Mouse (Mus musculus): ENCODE data around the gene Tepp. TPM values are rescaled to one million over a fixed set of nuclear protein-coding genes. Genes with fewer than 3 reads are reported as not detected.
A peak's percentile ranks its signal among the peaks of the same experiment; 100 is the strongest.

Gene Tepp
- polyA plus RNA-seq, 1 experiment from 2014 or later = 0.64 TPM

DNA sequence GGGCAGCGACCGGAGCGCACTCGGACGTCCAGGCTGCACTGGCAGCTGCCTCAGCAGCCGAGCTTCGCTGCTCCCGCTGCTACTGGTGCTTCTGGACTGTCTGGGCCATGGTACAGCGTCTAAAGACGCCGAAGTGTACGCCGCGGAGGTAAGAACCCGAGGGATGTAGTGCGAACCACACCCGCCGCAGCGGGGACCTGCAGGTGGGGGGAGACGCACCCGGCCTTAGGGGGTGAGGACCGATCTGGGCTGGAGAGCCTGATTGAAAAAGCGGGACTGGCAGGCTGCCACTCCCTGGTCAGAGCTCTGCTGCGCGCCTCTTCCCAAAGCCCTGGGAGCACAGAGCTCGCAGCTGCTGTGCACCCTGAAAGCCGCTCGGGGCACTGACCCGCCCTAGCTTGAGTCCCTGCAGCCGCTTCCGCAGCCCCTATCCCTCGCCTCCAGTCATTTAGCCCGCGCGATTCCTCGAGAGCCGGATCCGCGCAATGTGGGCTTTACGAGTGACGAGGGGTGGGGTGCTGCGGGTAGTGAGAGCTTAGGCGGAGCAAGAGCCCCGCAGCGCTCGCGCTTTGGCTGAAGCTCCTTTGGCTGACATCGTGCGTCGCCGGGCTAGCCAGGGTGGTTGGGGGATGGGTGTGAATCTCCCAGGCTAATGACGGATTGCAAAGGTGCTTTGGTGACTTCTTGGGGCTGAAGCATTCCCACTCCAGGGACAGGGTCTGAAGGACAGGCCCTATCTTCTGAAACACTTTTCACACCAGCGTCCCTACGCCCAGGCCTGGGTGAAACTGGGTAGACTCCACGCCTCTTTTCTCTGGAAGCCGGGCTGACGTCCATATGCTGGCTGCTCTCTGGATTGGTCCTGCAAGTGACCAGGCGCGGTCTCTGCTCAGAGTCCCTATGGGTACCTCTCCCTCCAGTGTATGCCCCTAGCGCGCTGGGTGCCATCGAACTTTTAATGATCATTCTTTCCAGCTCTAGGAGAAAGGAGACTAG lies 42.8 kb downstream of the Tepp start:
- ATAC-seq (ENCODE audit: low FRiP score, low read depth) = peak; percentile 54
- Histone ChIP-seq H3K9ac (peak overlapping the region; percentile 80), H3K36me3 (no peaks in the 10 kb centered on the region), H3K4me1 (peaks cover 42% of the 10 kb centered on the region), H3K27me3 (peaks cover 35% of the 10 kb centered on the region), H3K9me3 (no peaks in the 10 kb centered on the region), H3K27ac (peak overlapping the region; percentile 52; the same call in 1 of the 2 replicates), H3K4me2 (replicated peaks) (peak overlapping the region; percentile 99), H3K4me3 (peak overlapping the region; percentile 74)
- 2% methylated on average over 62 of the region's 62 CpGs for WGBS

DNA sequence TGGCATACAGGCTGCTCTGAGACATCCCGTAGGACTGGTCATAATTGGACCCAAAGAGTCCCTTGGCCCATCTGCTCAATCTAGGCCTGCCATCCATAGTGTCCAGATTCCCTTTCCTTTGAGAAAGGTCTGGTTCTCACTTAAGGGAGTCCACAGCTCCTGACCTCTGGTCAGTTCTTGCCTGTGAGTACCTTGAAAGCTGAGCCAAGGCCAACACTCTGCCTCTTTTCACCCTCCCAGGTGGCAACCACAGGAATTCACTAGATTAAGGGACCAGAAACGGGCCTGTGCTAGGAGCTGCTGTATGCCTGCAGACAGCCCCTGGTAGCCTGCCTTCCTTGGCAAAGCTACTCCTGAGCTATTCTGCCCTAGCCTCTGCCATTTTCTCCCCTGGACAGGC lies 44.2 kb downstream of the Tepp start:
- Histone ChIP-seq H3K36me3 (no peaks in the 10 kb centered on the region), H3K4me2 (replicated peaks) (no peak overlapping the region), H3K4me3 (no peak overlapping the region), H3K9me3 (no peaks in the 10 kb centered on the region), H3K4me1 (peaks cover 38% of the 10 kb centered on the region), H3K27ac (no peak overlapping the region), H3K27me3 (peaks cover 27% of the 10 kb centered on the region), H3K9ac (no peak overlapping the region)
- WGBS = 84% methylated on average over 2 of the region's 2 CpGs
- ATAC-seq (ENCODE audit: low FRiP score, low read depth) = no peak

DNA sequence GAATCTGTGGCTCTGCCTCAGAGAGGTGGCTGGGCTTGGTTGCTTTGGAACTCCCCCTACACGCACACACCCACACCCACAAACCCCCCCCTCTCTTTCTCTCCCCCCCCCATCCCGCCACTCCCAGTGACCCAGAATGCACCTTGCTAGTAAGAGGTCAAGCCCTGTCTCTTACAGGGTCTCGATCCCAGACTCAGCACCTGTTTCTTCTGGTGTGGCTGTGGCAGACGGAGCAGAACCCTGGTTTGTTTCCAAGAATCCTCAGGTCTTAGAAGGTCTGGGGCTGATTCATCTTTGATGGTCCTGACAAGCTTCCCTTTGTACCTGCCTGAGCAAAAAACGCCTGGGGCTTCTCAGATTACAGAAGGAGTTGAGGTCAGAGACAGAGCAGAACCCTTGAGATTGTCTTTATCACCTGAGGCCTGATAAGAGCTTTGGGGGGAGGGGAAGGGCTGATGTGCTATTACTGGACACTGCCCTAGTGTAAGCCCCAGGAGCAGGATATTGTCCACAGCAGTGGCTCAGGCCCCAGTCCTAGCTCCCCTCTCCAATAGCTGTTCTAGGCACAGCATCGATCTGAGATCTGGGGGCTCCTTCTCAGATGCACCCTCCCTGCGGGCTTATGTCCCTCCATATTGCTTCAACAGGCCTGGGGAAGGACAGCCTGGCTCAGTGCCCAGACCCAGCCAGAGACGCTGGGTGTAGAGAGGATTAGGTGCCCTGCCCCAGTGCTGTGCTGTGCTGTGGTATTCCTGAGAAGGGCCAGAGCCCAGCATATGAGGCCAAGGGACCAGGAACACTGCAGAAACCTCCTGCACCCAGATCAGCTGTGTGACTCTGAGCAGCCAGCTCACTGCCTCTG lies 48.4 kb downstream of the Tepp start:
- Histone ChIP-seq H3K9ac (no peak overlapping the region), H3K4me1 (peaks cover 29% of the 10 kb centered on the region), H3K27me3 (no peaks in the 10 kb centered on the region; the same call in 1 of the 2 replicates), H3K4me2 (replicated peaks) (no peak overlapping the region), H3K9me3 (no peaks in the 10 kb centered on the region), H3K36me3 (no peaks in the 10 kb centered on the region), H3K4me3 (no peak overlapping the region), H3K27ac (no peak overlapping the region)
- ATAC-seq (ENCODE audit: low FRiP score, low read depth) = no peak
- WGBS = 40% methylated on average over 8 of the region's 8 CpGs

DNA sequence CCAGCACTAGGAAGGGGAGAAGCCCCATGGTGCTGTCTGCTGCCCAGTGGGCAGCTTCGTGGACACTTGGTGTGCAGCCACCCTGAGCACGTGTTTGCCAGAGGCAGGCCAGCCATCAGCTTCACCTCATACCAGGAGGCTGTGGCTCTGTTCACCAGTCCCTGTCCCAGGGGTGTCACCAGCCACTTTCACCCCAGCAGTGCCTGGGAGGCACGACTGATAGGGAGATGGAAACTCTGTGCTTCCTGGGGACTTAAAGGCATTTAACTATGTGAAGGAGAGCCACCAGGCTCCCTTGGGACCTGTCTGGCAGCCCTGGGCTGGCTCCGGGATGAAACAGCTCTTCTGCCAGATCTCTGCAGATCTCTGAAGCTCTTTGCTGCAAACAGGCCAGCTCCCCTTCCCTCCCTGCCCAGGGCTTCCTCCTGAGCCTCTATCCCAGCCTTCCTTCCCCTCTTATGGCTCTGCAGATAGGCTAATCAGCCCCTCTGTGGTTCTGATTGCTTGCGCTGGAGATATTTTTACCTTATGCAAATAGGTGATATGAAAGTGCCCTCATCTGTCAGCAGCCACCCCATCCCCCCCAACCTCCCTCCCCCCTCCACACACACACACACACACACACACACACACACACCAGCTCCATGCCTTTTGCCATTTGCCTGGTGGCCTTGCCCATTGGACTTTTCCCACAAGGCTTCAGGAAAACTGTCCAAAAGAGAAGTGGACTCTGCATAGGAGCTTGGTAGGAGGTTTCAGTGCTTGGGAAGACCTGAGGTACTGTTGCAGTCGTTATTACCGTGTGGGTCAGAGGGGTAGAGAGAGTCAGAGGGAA lies 50.0 kb downstream of the Tepp start:
- Histone ChIP-seq H3K4me1 (peaks cover 22% of the 10 kb centered on the region), H3K4me2 (replicated peaks) (no peak overlapping the region), H3K9ac (peak overlapping the region; percentile 19; the same call in 1 of the 2 replicates), H3K27me3 (no peaks in the 10 kb centered on the region), H3K4me3 (no peak overlapping the region), H3K27ac (no peak overlapping the region), H3K36me3 (no peaks in the 10 kb centered on the region), H3K9me3 (no peaks in the 10 kb centered on the region)
- ATAC-seq (ENCODE audit: low FRiP score, low read depth) = no peak
- 34% methylated on average over 7 of the region's 7 CpGs for WGBS

DNA sequence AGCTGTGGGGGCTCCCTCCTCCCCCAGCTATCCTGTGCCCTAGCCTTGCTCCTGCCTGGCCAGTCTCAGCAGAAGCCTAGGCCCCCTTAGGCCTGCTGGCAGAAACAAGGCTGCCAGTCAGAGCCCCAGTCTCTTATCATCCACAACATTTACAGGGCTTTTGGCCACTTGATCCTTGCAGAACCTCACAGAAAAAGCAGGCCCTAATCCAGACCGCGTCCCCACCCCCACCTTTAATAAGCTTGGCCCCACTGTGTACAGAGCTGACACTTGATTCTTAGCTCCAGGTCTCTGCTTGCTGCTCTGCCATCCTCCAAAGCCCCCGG lies 50.6 kb downstream of the Tepp start:
- H3K27ac ChIP-seq = no peak overlapping the region
- no peak overlapping the region for H3K4me2 ChIP-seq (replicated peaks)
- no peak overlapping the region for H3K9ac ChIP-seq
- H3K4me3 ChIP-seq = no peak overlapping the region
- H3K9me3 ChIP-seq = no peaks in the 10 kb centered on the region
- no peaks in the 10 kb centered on the region for H3K27me3 ChIP-seq
- 59% methylated on average over 3 of the region's 3 CpGs for WGBS
- no peak for ATAC-seq (ENCODE audit: low FRiP score, low read depth)
- H3K36me3 ChIP-seq = no peaks in the 10 kb centered on the region
- peaks cover 22% of the 10 kb centered on the region for H3K4me1 ChIP-seq

DNA sequence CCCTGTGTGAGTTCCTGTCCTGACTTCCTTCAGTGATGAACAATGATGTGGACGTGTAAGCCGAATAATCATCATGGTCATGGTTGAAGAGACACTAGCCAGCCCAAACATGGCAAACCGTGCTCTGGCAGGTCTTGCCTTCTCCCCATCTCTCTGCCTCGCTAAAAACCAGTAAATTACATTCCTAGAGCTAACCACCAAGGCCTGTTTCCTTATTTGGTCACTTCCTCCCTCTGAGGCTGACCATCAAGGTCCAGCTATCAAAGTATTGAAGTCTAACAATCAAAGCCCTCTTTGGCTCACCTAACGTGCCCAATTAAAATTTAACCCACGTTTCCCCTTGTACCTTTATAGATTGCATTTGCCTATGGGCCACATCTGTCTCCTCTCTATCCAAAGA lies 51.9 kb downstream of the Tepp start:
- Histone ChIP-seq H3K9ac (no peak overlapping the region), H3K4me3 (no peak overlapping the region), H3K27ac (no peak overlapping the region), H3K27me3 (no peaks in the 10 kb centered on the region), H3K9me3 (no peaks in the 10 kb centered on the region), H3K4me1 (peaks cover 22% of the 10 kb centered on the region), H3K36me3 (no peaks in the 10 kb centered on the region), H3K4me2 (replicated peaks) (no peak overlapping the region)
- no peak for ATAC-seq (ENCODE audit: low FRiP score, low read depth)
- WGBS = 58% methylated on average over 6 of the region's 6 CpGs

DNA sequence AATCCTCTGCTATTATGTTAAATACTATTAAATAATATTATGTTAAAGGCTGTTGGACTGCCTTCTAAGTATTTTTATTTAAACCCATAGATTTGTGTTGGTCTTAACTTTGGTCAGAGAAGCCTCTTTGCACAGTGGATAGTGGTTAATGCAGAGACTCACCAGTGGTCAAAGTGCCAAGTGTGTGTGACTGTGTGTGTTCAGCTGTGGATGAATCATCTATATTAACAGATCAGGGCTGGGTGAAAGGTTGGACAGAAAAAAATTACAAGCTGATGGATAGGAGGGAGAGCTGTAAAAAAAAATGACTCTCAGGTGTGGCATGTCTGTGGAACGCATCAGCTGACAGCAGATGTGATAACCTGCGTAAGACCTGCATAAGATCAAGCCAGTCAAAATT lies 53.5 kb downstream of the Tepp start:
- no peak overlapping the region for H3K4me3 ChIP-seq
- H3K9ac ChIP-seq = no peak overlapping the region
- peaks cover 21% of the 10 kb centered on the region for H3K4me1 ChIP-seq
- no peak overlapping the region for H3K4me2 ChIP-seq (replicated peaks)
- H3K27ac ChIP-seq = no peak overlapping the region
- ATAC-seq (ENCODE audit: low FRiP score, low read depth) = no peak
- no peaks in the 10 kb centered on the region for H3K9me3 ChIP-seq
- WGBS = 91% methylated on average over 2 of the region's 2 CpGs
- H3K27me3 ChIP-seq = no peaks in the 10 kb centered on the region
- 0 out of 2 replicates have a peak, but pooled peaks cover 2% of the 10 kb centered on the region for H3K36me3 ChIP-seq

DNA sequence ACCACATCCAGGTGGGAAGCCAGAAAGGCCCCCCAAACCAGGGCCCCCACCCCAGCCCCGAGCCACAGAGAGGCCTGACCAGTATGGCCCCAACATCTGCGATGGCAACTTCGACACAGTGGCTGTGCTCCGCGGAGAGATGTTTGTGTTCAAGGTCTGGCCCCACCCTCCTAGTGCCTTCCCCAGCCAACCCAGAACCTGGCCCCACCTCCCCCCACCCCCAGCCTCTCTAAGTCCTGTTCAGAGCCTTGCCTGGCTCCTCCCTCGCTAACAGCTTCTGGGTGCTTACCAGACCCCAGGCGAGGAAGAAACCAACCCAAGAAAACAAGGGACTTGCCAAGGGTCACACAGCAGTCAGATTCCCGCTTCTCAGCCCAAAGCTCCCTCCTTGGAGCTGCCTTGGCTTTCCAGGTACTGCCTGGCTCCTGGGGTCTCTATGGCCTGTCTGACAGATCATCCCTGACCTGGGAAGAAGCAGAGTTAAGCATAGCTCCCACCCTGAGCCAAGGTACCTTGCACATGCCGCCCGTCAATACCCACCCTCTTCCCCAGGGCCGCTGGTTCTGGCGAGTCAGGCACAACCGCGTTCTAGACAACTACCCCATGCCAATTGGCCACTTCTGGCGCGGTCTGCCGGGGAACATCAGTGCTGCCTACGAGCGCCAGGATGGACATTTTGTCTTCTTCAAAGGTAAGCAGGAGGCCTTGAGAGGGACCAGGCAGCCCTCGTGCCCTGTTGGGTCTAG lies 59.4 kb downstream of the Tepp start:
- peak overlapping the region; percentile 42 for H3K4me3 ChIP-seq
- peak overlapping the region; percentile 58; the same call in 1 of the 2 replicates for H3K27ac ChIP-seq
- peaks cover 18% of the 10 kb centered on the region for H3K4me1 ChIP-seq
- peak overlapping the region; percentile 66 for H3K9ac ChIP-seq
- H3K36me3 ChIP-seq = peaks cover 11% of the 10 kb centered on the region; the same call in 1 of the 2 replicates
- H3K9me3 ChIP-seq = no peaks in the 10 kb centered on the region
- ATAC-seq (ENCODE audit: low FRiP score, low read depth) = peak; percentile 88
- 36% methylated on average over 20 of the region's 20 CpGs for WGBS
- H3K27me3 ChIP-seq = no peaks in the 10 kb centered on the region
- peak overlapping the region; percentile 67 for H3K4me2 ChIP-seq (replicated peaks)

DNA sequence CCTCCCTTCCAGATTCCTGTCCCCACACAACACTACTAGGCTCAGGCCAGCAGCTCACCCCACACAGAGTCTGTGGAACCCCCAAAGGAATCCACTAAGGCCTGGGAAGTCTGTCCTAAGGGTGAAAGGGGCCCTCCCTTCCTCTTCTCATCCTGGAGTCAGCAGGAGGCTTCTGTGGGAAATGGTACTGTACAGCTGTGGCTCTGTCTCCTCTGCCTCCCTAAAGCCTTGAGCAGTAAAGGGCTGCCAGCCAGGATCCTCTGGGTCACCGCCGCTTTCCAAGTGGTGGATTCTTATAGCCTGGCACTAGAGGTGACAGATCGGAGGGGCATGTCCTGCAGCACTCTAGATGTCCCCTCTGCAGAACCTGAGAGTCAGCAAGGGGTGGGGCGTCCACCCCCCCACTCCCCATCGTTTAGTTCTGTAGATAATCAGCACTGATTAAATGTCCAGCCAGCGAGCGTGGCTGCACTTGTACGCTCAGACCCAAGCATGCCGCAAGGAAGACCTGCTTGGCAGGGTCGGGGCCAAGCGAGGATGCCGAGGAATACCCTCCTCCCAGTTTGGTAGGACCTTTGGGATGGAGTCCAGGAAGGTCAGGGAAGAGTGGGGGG lies 63.1 kb downstream of the Tepp start:
- H3K36me3 ChIP-seq = peaks cover 8% of the 10 kb centered on the region; the same call in 1 of the 2 replicates
- no peaks in the 10 kb centered on the region for H3K9me3 ChIP-seq
- H3K27me3 ChIP-seq = no peaks in the 10 kb centered on the region
- no peak overlapping the region for H3K4me2 ChIP-seq (replicated peaks)
- no peak for ATAC-seq (ENCODE audit: low FRiP score, low read depth)
- peaks cover 30% of the 10 kb centered on the region for H3K4me1 ChIP-seq
- H3K9ac ChIP-seq = 0 out of 2 replicates have a peak overlapping the region, but pooled peaks have one; percentile 8
- no peak overlapping the region for H3K4me3 ChIP-seq
- 75% methylated on average over 12 of the region's 12 CpGs for WGBS
- no peak overlapping the region for H3K27ac ChIP-seq

DNA sequence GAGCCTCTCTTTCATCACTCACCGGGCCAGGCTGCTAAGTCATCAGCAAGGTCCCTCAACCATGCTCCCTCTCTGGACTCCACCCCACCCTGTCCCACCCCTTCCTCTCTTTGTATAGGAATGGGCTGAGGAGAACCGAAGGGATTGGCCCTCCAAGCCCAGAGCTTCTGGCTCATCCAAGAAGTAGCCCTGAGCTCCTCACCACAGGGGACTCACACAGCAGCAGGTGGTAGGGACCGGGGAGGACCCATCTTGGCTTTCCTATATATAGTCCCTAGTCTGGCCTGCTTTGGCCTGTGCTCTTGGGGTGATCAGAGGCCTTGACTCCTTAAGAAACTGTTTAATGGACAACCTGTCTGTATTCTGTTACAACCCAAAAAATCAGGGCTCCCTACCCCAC lies 64.1 kb downstream of the Tepp start:
- no peak for ATAC-seq (ENCODE audit: low FRiP score, low read depth)
- no peak overlapping the region for H3K4me3 ChIP-seq
- peaks cover 22% of the 10 kb centered on the region for H3K4me1 ChIP-seq
- WGBS = 80% methylated on average over 3 of the region's 3 CpGs
- H3K36me3 ChIP-seq = peaks cover 8% of the 10 kb centered on the region; the same call in 1 of the 2 replicates
- H3K27me3 ChIP-seq = no peaks in the 10 kb centered on the region
- no peak overlapping the region for H3K4me2 ChIP-seq (replicated peaks)
- H3K9ac ChIP-seq = no peak overlapping the region
- no peak overlapping the region for H3K27ac ChIP-seq
- H3K9me3 ChIP-seq = no peaks in the 10 kb centered on the region

Measured in limb, embryonic 13.5 days (tissue).